Mouse (Mus musculus): ENCODE results near the gene Bbip1. TPM values are rescaled to one million over a fixed set of nuclear protein-coding genes. Genes with fewer than 3 reads are reported as not detected.
A peak's percentile ranks its signal among the peaks of the same experiment; 100 is the strongest.

The Bbip1 gene
- polyA plus RNA-seq, 1 experiment = 43.2 TPM

GRCm38 (mm10) chr19:53902739-53903487 lies 41.5 kb downstream of the Bbip1 start:
- Histone ChIP-seq H3K4me3 (ENCODE audit: low read depth, low read length) (peak overlapping the region; percentile 89), H3K4me1 (ENCODE audit: control insufficient read depth, insufficient read depth, low read length) (no peaks in the 10 kb centered on the region), H3K9me3 (replicated peaks; ENCODE audit: control insufficient read depth, insufficient read depth, low read length, poor library complexity, severe bottlenecking) (no peaks in the 10 kb centered on the region), H3K27ac (ENCODE audit: insufficient read depth, low read length) (no peak overlapping the region), H3K27me3 (ENCODE audit: control insufficient read depth, insufficient read depth, low read length, poor library complexity, severe bottlenecking) (no peaks in the 10 kb centered on the region), H3K36me3 (ENCODE audit: control insufficient read depth, insufficient read depth, low read length, poor library complexity, severe bottlenecking) (no peaks in the 10 kb centered on the region), H3K9ac (ENCODE audit: low read depth, poor library complexity, severe bottlenecking) (peak overlapping the region; percentile 83)
- TF ChIP-seq EP300 (IDR thresholded peaks at IDR 0.05; ENCODE audit: insufficient read depth, low read depth, low read length) = no peak
- TF ChIP-seq POLR2A (IDR thresholded peaks at IDR 0.05; ENCODE audit: insufficient read depth, low read length) = no peak
- TF ChIP-seq CTCF (IDR thresholded peaks at IDR 0.05; ENCODE audit: low read depth, low read length) = no peak

GRCm38 (mm10) chr19:53901931-53902738 lies 42.3 kb downstream of the Bbip1 start:
- no peak overlapping the region for H3K27ac ChIP-seq (ENCODE audit: insufficient read depth, low read length)
- H3K4me1 ChIP-seq (ENCODE audit: control insufficient read depth, insufficient read depth, low read length) = no peaks in the 10 kb centered on the region
- TF ChIP-seq EP300 (IDR thresholded peaks at IDR 0.05; ENCODE audit: insufficient read depth, low read depth, low read length) = no peak
- no peaks in the 10 kb centered on the region for H3K36me3 ChIP-seq (ENCODE audit: control insufficient read depth, insufficient read depth, low read length, poor library complexity, severe bottlenecking)
- H3K4me3 ChIP-seq (ENCODE audit: low read depth, low read length) = no peak overlapping the region
- H3K27me3 ChIP-seq (ENCODE audit: control insufficient read depth, insufficient read depth, low read length, poor library complexity, severe bottlenecking) = no peaks in the 10 kb centered on the region
- peak overlapping the region; percentile 83 for H3K9ac ChIP-seq (ENCODE audit: low read depth, poor library complexity, severe bottlenecking)
- H3K9me3 ChIP-seq (replicated peaks; ENCODE audit: control insufficient read depth, insufficient read depth, low read length, poor library complexity, severe bottlenecking) = no peaks in the 10 kb centered on the region

- Histone ChIP-seq H3K9me3 (replicated peaks; ENCODE audit: control insufficient read depth, insufficient read depth, low read length, poor library complexity, severe bottlenecking) (no peaks in the 10 kb centered on the region), H3K27ac (ENCODE audit: insufficient read depth, low read length) (no peak overlapping the region), H3K9ac (ENCODE audit: low read depth, poor library complexity, severe bottlenecking) (no peak overlapping the region), H3K4me3 (ENCODE audit: low read depth, low read length) (no peak overlapping the region), H3K4me1 (ENCODE audit: control insufficient read depth, insufficient read depth, low read length) (no peaks in the 10 kb centered on the region), H3K36me3 (ENCODE audit: control insufficient read depth, insufficient read depth, low read length, poor library complexity, severe bottlenecking) (no peaks in the 10 kb centered on the region), H3K27me3 (ENCODE audit: control insufficient read depth, insufficient read depth, low read length, poor library complexity, severe bottlenecking) (no peaks in the 10 kb centered on the region)
- TF ChIP-seq EP300 (IDR thresholded peaks at IDR 0.05; ENCODE audit: insufficient read depth, low read depth, low read length) = no peak
- TF ChIP-seq POLR2A (IDR thresholded peaks at IDR 0.05; ENCODE audit: insufficient read depth, low read length) = no peak
- no peak for TF ChIP-seq CTCF (IDR thresholded peaks at IDR 0.05; ENCODE audit: low read depth, low read length)
These were observed 44.4 kb downstream of the Bbip1 start for GRCm38 (mm10) chr19:53899941-53900610.

- TF ChIP-seq POLR2A (IDR thresholded peaks at IDR 0.05; ENCODE audit: insufficient read depth, low read length) = no peak
- no peak for TF ChIP-seq CTCF (IDR thresholded peaks at IDR 0.05; ENCODE audit: low read depth, low read length)
- no peak for TF ChIP-seq EP300 (IDR thresholded peaks at IDR 0.05; ENCODE audit: insufficient read depth, low read depth, low read length)
- no peak overlapping the region for H3K9ac ChIP-seq (ENCODE audit: low read depth, poor library complexity, severe bottlenecking)
- no peak overlapping the region for H3K27ac ChIP-seq (ENCODE audit: insufficient read depth, low read length)
- H3K27me3 ChIP-seq (ENCODE audit: control insufficient read depth, insufficient read depth, low read length, poor library complexity, severe bottlenecking) = no peaks in the 10 kb centered on the region
- no peaks in the 10 kb centered on the region for H3K4me1 ChIP-seq (ENCODE audit: control insufficient read depth, insufficient read depth, low read length)
- H3K9me3 ChIP-seq (replicated peaks; ENCODE audit: control insufficient read depth, insufficient read depth, low read length, poor library complexity, severe bottlenecking) = no peaks in the 10 kb centered on the region
- H3K36me3 ChIP-seq (ENCODE audit: control insufficient read depth, insufficient read depth, low read length, poor library complexity, severe bottlenecking) = no peaks in the 10 kb centered on the region
- no peak overlapping the region for H3K4me3 ChIP-seq (ENCODE audit: low read depth, low read length)
These were observed 45.2 kb downstream of the Bbip1 start for GRCm38 (mm10) chr19:53898970-53899900.

- Histone ChIP-seq H3K4me3 (ENCODE audit: low read depth, low read length) (no peak overlapping the region), H3K9ac (ENCODE audit: low read depth, poor library complexity, severe bottlenecking) (no peak overlapping the region), H3K9me3 (replicated peaks; ENCODE audit: control insufficient read depth, insufficient read depth, low read length, poor library complexity, severe bottlenecking) (no peaks in the 10 kb centered on the region), H3K27ac (ENCODE audit: insufficient read depth, low read length) (no peak overlapping the region), H3K27me3 (ENCODE audit: control insufficient read depth, insufficient read depth, low read length, poor library complexity, severe bottlenecking) (no peaks in the 10 kb centered on the region), H3K4me1 (ENCODE audit: control insufficient read depth, insufficient read depth, low read length) (no peaks in the 10 kb centered on the region), H3K36me3 (ENCODE audit: control insufficient read depth, insufficient read depth, low read length, poor library complexity, severe bottlenecking) (no peaks in the 10 kb centered on the region)
- TF ChIP-seq EP300 (IDR thresholded peaks at IDR 0.05; ENCODE audit: insufficient read depth, low read depth, low read length) (no peak), CTCF (IDR thresholded peaks at IDR 0.05; ENCODE audit: low read depth, low read length) (no peak)
These were observed 45.9 kb downstream of the Bbip1 start for GRCm38 (mm10) chr19:53898498-53898897.
